Comparison of ENCODE assay signal across 7 mouse cellular contexts in the genomic region with DNA sequence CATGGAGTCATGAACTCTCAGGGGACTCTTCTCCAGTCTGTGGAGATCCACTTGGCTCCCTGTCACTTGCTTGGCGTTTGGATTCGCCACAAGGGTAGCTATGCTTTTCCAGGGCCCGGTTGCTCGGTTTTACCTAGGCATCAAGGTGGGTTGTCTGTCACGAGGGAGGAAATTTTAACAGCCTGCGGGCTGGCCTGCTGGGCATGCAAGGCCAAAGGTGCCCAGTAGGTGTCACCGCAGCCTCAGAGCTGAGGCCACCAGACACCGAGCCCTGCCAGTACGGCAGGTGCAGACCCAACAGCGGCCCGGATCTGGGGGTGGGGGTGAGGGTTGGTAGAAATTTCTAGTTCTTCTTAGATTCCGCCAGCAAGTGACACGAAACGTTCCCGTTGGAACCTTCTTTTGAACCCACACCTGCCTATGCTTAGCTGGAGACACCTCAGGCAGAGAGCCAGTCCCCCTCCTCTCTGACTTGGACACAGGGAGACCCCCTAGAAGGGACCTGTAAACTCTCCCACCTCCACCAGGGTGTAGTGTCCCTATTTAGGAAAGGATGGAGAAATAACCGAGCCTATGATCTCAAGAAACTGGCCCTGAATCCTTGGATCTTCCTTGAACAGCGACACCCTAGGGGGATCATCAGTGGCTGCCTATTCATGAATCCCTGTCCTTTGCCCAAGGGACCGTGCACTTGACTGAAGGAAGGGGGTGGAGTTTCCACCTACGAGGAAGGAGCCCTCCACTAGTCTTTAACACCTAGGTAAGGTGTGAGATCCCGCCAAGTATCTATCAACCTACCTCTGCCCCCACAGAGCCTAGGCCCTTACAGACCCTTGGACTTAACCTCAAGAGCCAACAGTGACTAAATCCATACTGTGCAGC. TPM values are rescaled to one million over a fixed set of nuclear protein-coding genes. Genes with fewer than 3 reads are reported as not detected.
DNase-seq lines count a peak whose midpoint lies in the region; ATAC-seq and TF ChIP-seq lines count a peak whose summit lies in the region.

No protein-coding gene starts in this region.

- no peaks in the 10 kb centered on the region for H3K36me3 ChIP-seq in G1E (replicated peaks)
- no peaks in the 10 kb centered on the region for H3K36me3 ChIP-seq in forebrain, embryonic 14.5 days (ENCODE audit: control insufficient read depth, insufficient read depth, low read length)
- no peaks in the 10 kb centered on the region for H3K36me3 ChIP-seq in lung, postnatal 0 days (ENCODE audit: insufficient read depth, low read length)

- ATAC-seq in G1E (ENCODE audit: extremely low read depth, insufficient number of reproducible peaks, low FRiP score, poor library complexity, severe bottlenecking), result no peak
- ATAC-seq in forebrain, embryonic 14.5 days, result peak; percentile 60
- peak; percentile 72 to 84 for ATAC-seq in hematopoietic stem cell, adult 5-6 weeks (replicated peaks in 1 of 2; ENCODE audit: insufficient read depth in 1 of 2, low FRiP score in 2 of 2, low TSS enrichment in 1 of 2, low read depth in 1 of 2, poor library complexity in 2 of 2, severe bottlenecking in 2 of 2)
- ATAC-seq in lung, postnatal 0 days, result peak; percentile 62

- peak overlapping the region; percentile 40; the same call in 1 of the 2 replicates for H3K4me2 ChIP-seq in forebrain, embryonic 14.5 days (ENCODE audit: low read length)
- H3K4me2 ChIP-seq in lung, postnatal 0 days (replicated peaks; ENCODE audit: low read depth, low read length), result peak overlapping the region; percentile 42; the same call in 1 of the 2 replicates

- H3K9me3 ChIP-seq in G1E (replicated peaks), result peaks cover 21% of the 10 kb centered on the region
- H3K9me3 ChIP-seq in forebrain, embryonic 14.5 days (replicated peaks; ENCODE audit: control insufficient read depth, low read length), result no peaks in the 10 kb centered on the region
- no peaks in the 10 kb centered on the region for H3K9me3 ChIP-seq in lung, postnatal 0 days (ENCODE audit: low read length)

- DNase-seq in G1E (ENCODE audit: low spot score), result peak; percentile 55
- peak; percentile 61 for DNase-seq in forebrain, embryonic 14.5 days (ENCODE audit: low spot score)
- peak; percentile 70 to 75 for DNase-seq in layer of hippocampus, postnatal 10 days (ENCODE audit: low spot score in 2 of 2)
- DNase-seq in lung, postnatal 0 days (ENCODE audit: low spot score), result peak; percentile 53
- DNase-seq in retina, postnatal 7 days (ENCODE audit: low read depth, low spot score), result peak; percentile 40

- 1% methylated on average over 20 of the region's 20 CpGs for WGBS in forebrain, embryonic 14.5 days
- 3% methylated on average over 20 of the region's 20 CpGs for WGBS in lung, postnatal 0 days

- no peak overlapping the region for H3K4me3 ChIP-seq in G1E (ENCODE audit: low read depth, low read length)
- H3K4me3 ChIP-seq in brown adipose tissue, adult 24 weeks (ENCODE audit: insufficient read depth, low read depth, low read length), result peak overlapping the region; percentile 29; the same call in 1 of the 2 replicates
- H3K4me3 ChIP-seq in forebrain, embryonic 14.5 days (ENCODE audit: low read depth, low read length), result no peak overlapping the region
- H3K4me3 ChIP-seq in lung, postnatal 0 days (ENCODE audit: low read depth, low read length), result no peak overlapping the region

- TF ChIP-seq CTCF in G1E (IDR thresholded peaks at IDR 0.05; ENCODE audit: low read depth, low read length), result peak; percentile 40; the same call in 1 of the 2 replicates
- peak; percentile 87 for TF ChIP-seq CTCF in lung, postnatal 0 days (IDR thresholded peaks at IDR 0.05)

- no peak overlapping the region for H3K27ac ChIP-seq in brown adipose tissue, adult 24 weeks (replicated peaks; ENCODE audit: low read depth, low read length)
- H3K27ac ChIP-seq in forebrain, embryonic 14.5 days (ENCODE audit: low read depth, low read length), result no peak overlapping the region
- no peak overlapping the region for H3K27ac ChIP-seq in lung, postnatal 0 days (ENCODE audit: low read length)

- peaks cover 28% of the 10 kb centered on the region; the same call in 1 of the 2 replicates for H3K27me3 ChIP-seq in G1E (ENCODE audit: insufficient read depth, low read length)
- peaks cover 87% of the 10 kb centered on the region for H3K27me3 ChIP-seq in forebrain, embryonic 14.5 days (replicated peaks; ENCODE audit: control insufficient read depth, insufficient read depth, low read length)
- peaks cover 68% of the 10 kb centered on the region for H3K27me3 ChIP-seq in lung, postnatal 0 days (replicated peaks; ENCODE audit: insufficient read depth, low read length)

- H3K9ac ChIP-seq in forebrain, embryonic 14.5 days (ENCODE audit: low read length), result no peak overlapping the region
- no peak overlapping the region for H3K9ac ChIP-seq in lung, postnatal 0 days (replicated peaks; ENCODE audit: low read depth)

- H3K4me1 ChIP-seq in G1E (ENCODE audit: insufficient read depth, low read depth, low read length), result no peaks in the 10 kb centered on the region
- peaks cover 10% of the 10 kb centered on the region for H3K4me1 ChIP-seq in brown adipose tissue, adult 24 weeks (ENCODE audit: control insufficient read depth, insufficient read depth, insufficient read length, low read length)
- H3K4me1 ChIP-seq in forebrain, embryonic 14.5 days (ENCODE audit: control insufficient read depth, insufficient read depth, low read length), result peaks cover 9% of the 10 kb centered on the region
- peaks cover 15% of the 10 kb centered on the region for H3K4me1 ChIP-seq in lung, postnatal 0 days (ENCODE audit: insufficient read depth, low read depth, low read length)

- TF ChIP-seq EP300 in lung, postnatal 0 days (IDR thresholded peaks at IDR 0.05), result no peak

RNA-seq across cellular contexts. Expression of a gene that starts 2.4 kb away (rescaled TPM):
- total RNA-seq in G1E (2014; fragmentation: Nextera tagmentation), result not detected in 2 replicates
- total RNA-seq in G1E (2017), result 0.17 and 0.27 TPM in 2 replicates
- 0.08 and 0.13 TPM in 2 replicates for polyA plus RNA-seq in G1E (2012)
- not detected in 2 replicates for polyA plus RNA-seq in brown adipose tissue, adult 24 weeks (2012; ENCODE audit: insufficient read depth, insufficient read length, missing spikeins)
- 0.09 and 0.20 TPM in 2 replicates for polyA plus RNA-seq in forebrain, embryonic 14.5 days (2014; fragmentation: Nextera tagmentation; extraction: Ambion mirVana)
- total RNA-seq in hematopoietic stem cell, adult 5-6 weeks (2017), result not detected in 2 replicates
- total RNA-seq in layer of hippocampus, postnatal 10 days (2021), result under 1 TPM; 0.27 to 0.31 TPM
- 0.10 and 0.16 TPM in 2 replicates for polyA plus RNA-seq in lung, postnatal 0 days (2015; fragmentation: Nextera tagmentation; extraction: Ambion mirVana)

RNA-seq across cellular contexts. Expression of a gene that starts 13.6 kb away (rescaled TPM):
- total RNA-seq in G1E (2014; fragmentation: Nextera tagmentation) (not detected in 2 replicates), G1E (2017) (0.11 and 0.12 TPM in 2 replicates)
- not detected in 2 replicates for polyA plus RNA-seq in G1E (2012)
- polyA plus RNA-seq in brown adipose tissue, adult 24 weeks (2012; ENCODE audit: insufficient read depth, insufficient read length, missing spikeins), result not detected in 2 replicates
- polyA plus RNA-seq in forebrain, embryonic 14.5 days (2014; fragmentation: Nextera tagmentation; extraction: Ambion mirVana), result 0.29 and 0.68 TPM in 2 replicates
- not detected in 2 replicates for total RNA-seq in hematopoietic stem cell, adult 5-6 weeks (2017)
- total RNA-seq in layer of hippocampus, postnatal 10 days (2021), result 1 to 10 TPM; 3.3 to 3.9 TPM
- 2.0 and 2.3 TPM in 2 replicates for polyA plus RNA-seq in lung, postnatal 0 days (2015; fragmentation: Nextera tagmentation; extraction: Ambion mirVana)

RNA-seq across cellular contexts. Expression of a gene that starts 56.1 kb away (rescaled TPM):
- total RNA-seq in G1E (2014; fragmentation: Nextera tagmentation) (not detected in 2 replicates), G1E (2017) (not detected in 2 replicates)
- polyA plus RNA-seq in G1E (2012), result not detected in 2 replicates
- not detected in 2 replicates for polyA plus RNA-seq in brown adipose tissue, adult 24 weeks (2012; ENCODE audit: insufficient read depth, insufficient read length, missing spikeins)
- not detected in 2 replicates for polyA plus RNA-seq in forebrain, embryonic 14.5 days (2014; fragmentation: Nextera tagmentation; extraction: Ambion mirVana)
- not detected in 2 replicates for total RNA-seq in hematopoietic stem cell, adult 5-6 weeks (2017)
- total RNA-seq in layer of hippocampus, postnatal 10 days (2021), result under 1 TPM in 1 of 2 experiments, not detected in 1; 0.53 TPM
- not detected in 2 replicates for polyA plus RNA-seq in lung, postnatal 0 days (2015; fragmentation: Nextera tagmentation; extraction: Ambion mirVana)
